Mouse (Mus musculus): ENCODE results near the gene Fstl3.

DNA sequence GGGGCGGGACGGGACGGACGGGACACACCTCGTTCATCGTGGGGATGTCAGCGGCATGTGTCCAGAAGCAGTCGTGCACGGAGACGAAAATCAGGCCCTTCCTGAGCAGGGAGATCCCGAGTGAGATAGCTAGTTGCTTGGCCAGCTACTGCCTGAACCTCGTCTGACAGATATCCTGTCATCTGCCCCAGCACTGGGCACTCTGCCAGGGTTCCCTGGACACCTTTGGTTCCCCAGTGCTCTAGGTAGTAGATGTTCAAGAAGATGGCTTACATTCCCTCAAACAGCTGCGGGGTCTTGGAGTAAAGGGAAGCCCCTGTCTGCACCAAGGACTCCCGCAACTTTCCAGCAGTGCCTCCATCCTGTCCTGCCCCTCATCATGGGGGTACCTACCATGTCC is 40.4 kb upstream of the Fstl3 start:
- no peak for TF ChIP-seq CTCF (IDR thresholded peaks at IDR 0.05; ENCODE audit: extremely low read depth, insufficient read depth, insufficient read length, insufficient replicate concordance)
- no peak for TF ChIP-seq POLR2A (IDR thresholded peaks at IDR 0.05; ENCODE audit: low read depth, low read length)
